Mouse (Mus musculus): Measurements from ENCODE around the gene Atp10a. TPM values are rescaled to one million over a fixed set of nuclear protein-coding genes. Genes with fewer than 3 reads are reported as not detected.

Atp10a gene
- polyA plus RNA-seq, 1 experiment from 2014 or later = 3.2 TPM

DNA sequence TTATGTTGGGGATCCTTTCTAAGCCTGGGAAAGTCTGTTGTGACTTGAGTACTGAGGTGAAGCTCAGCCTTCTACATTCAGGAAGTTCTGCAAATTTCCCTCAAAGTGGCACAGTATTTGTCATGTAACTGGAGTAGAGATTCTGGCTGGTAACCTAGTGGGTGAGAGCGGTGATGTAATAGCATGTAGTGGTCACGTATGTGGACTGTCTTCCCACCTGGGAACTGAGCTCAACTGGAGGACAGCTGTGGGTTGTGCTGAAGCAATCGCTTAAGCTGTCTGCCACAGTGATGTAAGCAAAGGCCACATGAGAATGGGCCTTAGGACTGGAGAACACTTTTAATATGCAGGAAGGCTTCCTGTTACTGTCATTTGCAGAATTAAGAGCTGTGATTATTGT, 60.7 kb downstream of the Atp10a start:
- ATAC-seq (replicated peaks; ENCODE audit: low FRiP score, low TSS enrichment, low read depth) (no peak), DNase-seq (ENCODE audit: low spot score) (no peak)
- H3K36me3 ChIP-seq (ENCODE audit: control insufficient read depth, insufficient read depth, low read length) = no peaks in the 10 kb centered on the region
- H3K4me3 ChIP-seq (ENCODE audit: low read depth, low read length) = no peak overlapping the region
- no peak overlapping the region for H3K4me2 ChIP-seq (ENCODE audit: low read length)
- H3K4me1 ChIP-seq (replicated peaks; ENCODE audit: control insufficient read depth, insufficient read depth, low read length) = peaks cover 7% of the 10 kb centered on the region; the same call in 1 of the 2 replicates
- 0 out of 2 replicates have a peak overlapping the region, but pooled peaks have one; percentile 6 for H3K27ac ChIP-seq (ENCODE audit: low read depth)
- H3K9ac ChIP-seq (ENCODE audit: low read length) = no peak overlapping the region
- no peaks in the 10 kb centered on the region for H3K9me3 ChIP-seq (ENCODE audit: control insufficient read depth, low read length)
- WGBS = 84% methylated on average over 3 of the region's 3 CpGs
- H3K27me3 ChIP-seq (replicated peaks; ENCODE audit: control insufficient read depth, insufficient read depth, low read length) = no peaks in the 10 kb centered on the region

DNA sequence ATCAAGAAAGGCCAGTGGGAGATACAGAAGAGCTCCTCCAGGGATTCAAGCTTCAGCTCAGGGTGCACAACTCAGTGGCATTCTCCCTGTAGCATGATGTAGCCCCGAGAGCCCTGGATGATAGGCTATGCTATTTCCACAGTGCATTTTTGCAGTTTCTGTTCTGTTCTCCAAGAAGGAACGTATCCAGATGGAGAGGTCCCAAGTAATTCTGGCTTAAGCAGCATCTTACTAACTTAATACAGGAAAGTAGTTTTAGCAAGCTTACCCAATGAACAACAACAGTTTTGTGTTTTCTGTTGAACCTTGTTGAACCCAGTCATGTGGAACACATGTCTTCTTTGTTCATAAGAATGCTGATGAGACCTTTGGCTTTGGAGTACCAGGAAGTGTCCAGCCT, 62.6 kb downstream of the Atp10a start:
- ATAC-seq (replicated peaks; ENCODE audit: low FRiP score, low TSS enrichment, low read depth) (no peak), DNase-seq (ENCODE audit: low spot score) (no peak)
- Histone ChIP-seq H3K27me3 (replicated peaks; ENCODE audit: control insufficient read depth, insufficient read depth, low read length) (no peaks in the 10 kb centered on the region), H3K9ac (ENCODE audit: low read length) (no peak overlapping the region), H3K36me3 (ENCODE audit: control insufficient read depth, insufficient read depth, low read length) (no peaks in the 10 kb centered on the region), H3K4me2 (ENCODE audit: low read length) (no peak overlapping the region), H3K27ac (ENCODE audit: low read depth) (no peak overlapping the region), H3K9me3 (ENCODE audit: control insufficient read depth, low read length) (no peaks in the 10 kb centered on the region), H3K4me1 (replicated peaks; ENCODE audit: control insufficient read depth, insufficient read depth, low read length) (peaks cover 7% of the 10 kb centered on the region; the same call in 1 of the 2 replicates), H3K4me3 (ENCODE audit: low read depth, low read length) (no peak overlapping the region)
- WGBS = 80% methylated on average over 2 of the region's 2 CpGs

DNA sequence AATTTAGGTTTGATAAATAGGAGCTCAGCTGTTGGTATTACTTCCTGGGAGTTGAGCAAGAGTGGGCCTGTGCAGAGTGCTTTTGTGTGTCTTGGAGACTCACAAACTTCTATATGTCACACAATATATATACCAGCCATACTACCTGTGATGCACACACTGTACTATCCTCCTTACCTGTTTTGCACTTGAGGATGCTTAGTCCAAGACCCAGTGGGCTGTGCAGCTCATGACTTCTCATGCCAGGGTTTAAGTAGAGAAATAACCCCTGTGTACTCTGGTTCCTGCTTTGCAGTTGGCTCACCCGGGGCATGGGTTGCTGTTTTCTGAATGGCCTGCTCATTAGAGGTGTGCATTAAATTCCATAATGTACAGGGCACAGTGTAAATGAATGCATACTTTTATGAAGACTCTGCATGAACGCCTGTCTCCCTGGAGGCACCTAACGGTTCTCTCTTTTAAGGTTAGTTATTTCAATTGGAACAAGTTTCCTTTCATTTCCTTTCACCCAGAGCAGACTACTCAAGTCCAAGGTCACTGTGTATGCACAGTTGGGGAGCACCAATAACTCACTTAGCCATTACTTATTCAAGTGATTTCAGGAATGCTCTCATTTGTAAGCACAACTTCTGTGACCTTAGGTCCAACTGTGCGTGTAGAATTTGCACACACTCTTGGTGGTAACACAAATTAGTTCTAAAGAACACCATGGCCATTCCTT, 63.4 kb downstream of the Atp10a start:
- Histone ChIP-seq H3K27ac (ENCODE audit: low read depth) (no peak overlapping the region), H3K4me1 (replicated peaks; ENCODE audit: control insufficient read depth, insufficient read depth, low read length) (peaks cover 7% of the 10 kb centered on the region; the same call in 1 of the 2 replicates), H3K4me3 (ENCODE audit: low read depth, low read length) (no peak overlapping the region), H3K4me2 (ENCODE audit: low read length) (no peak overlapping the region), H3K36me3 (ENCODE audit: control insufficient read depth, insufficient read depth, low read length) (no peaks in the 10 kb centered on the region), H3K9ac (ENCODE audit: low read length) (no peak overlapping the region), H3K27me3 (replicated peaks; ENCODE audit: control insufficient read depth, insufficient read depth, low read length) (no peaks in the 10 kb centered on the region), H3K9me3 (ENCODE audit: control insufficient read depth, low read length) (no peaks in the 10 kb centered on the region)
- DNase-seq (ENCODE audit: low spot score) (no peak), ATAC-seq (replicated peaks; ENCODE audit: low FRiP score, low TSS enrichment, low read depth) (no peak)
- WGBS = 68% methylated on average over 4 of the region's 4 CpGs

DNA sequence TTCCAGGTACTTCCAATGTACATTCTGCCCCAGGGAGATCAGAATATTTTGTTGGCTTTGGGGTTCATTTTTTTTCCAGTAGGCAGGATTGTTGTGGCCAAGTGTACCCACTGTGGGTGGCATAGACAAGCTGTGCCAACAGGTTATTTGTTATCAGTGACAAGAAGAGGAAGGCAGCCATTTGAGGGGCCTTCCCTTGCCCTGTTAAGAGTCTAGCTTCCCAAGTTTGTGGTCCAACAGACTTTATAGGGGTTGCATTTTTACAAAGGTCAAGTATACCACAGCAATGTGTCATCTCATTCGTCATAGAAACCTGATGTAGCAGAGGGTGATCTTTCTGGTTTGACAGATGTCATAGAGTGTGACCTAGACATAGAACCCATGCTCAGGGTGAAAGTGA, 66.3 kb downstream of the Atp10a start:
- Histone ChIP-seq H3K9me3 (ENCODE audit: control insufficient read depth, low read length) (no peaks in the 10 kb centered on the region), H3K4me2 (ENCODE audit: low read length) (no peak overlapping the region), H3K4me3 (ENCODE audit: low read depth, low read length) (no peak overlapping the region), H3K9ac (ENCODE audit: low read length) (no peak overlapping the region), H3K36me3 (ENCODE audit: control insufficient read depth, insufficient read depth, low read length) (no peaks in the 10 kb centered on the region), H3K27me3 (replicated peaks; ENCODE audit: control insufficient read depth, insufficient read depth, low read length) (no peaks in the 10 kb centered on the region), H3K27ac (ENCODE audit: low read depth) (no peak overlapping the region), H3K4me1 (replicated peaks; ENCODE audit: control insufficient read depth, insufficient read depth, low read length) (no peaks in the 10 kb centered on the region)
- 93% methylated on average over 1 of the region's 1 CpGs for WGBS
- ATAC-seq (replicated peaks; ENCODE audit: low FRiP score, low TSS enrichment, low read depth) = no peak
- no peak for DNase-seq (ENCODE audit: low spot score)

DNA sequence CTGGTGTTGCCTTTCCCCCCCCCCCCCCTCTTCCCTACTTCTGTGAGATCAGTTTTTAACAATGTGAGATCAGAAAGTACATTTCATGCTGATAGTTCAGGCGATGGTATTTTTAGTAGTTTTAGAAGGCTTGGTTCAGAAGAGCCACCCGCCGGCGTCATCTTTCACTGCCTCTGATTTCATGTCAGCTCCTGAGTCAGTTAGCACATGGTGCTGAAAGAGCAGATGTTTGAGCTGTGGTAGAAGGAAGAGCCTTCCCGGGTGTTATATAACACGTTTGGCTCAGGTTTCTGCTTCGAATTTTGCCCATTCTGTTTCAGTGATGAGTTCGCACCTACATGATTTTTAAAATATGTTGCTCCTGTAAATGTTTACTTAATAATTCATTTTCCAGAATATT, 74.2 kb downstream of the Atp10a start:
- DNase-seq (ENCODE audit: low spot score) (no peak), ATAC-seq (replicated peaks; ENCODE audit: low FRiP score, low TSS enrichment, low read depth) (no peak)
- 36% methylated on average over 8 of the region's 8 CpGs for WGBS
- Histone ChIP-seq H3K27me3 (replicated peaks; ENCODE audit: control insufficient read depth, insufficient read depth, low read length) (no peaks in the 10 kb centered on the region), H3K9me3 (ENCODE audit: control insufficient read depth, low read length) (no peaks in the 10 kb centered on the region), H3K27ac (ENCODE audit: low read depth) (no peak overlapping the region), H3K4me3 (ENCODE audit: low read depth, low read length) (no peak overlapping the region), H3K9ac (ENCODE audit: low read length) (no peak overlapping the region), H3K4me2 (ENCODE audit: low read length) (no peak overlapping the region), H3K36me3 (ENCODE audit: control insufficient read depth, insufficient read depth, low read length) (no peaks in the 10 kb centered on the region), H3K4me1 (replicated peaks; ENCODE audit: control insufficient read depth, insufficient read depth, low read length) (peaks cover 7% of the 10 kb centered on the region)

DNA sequence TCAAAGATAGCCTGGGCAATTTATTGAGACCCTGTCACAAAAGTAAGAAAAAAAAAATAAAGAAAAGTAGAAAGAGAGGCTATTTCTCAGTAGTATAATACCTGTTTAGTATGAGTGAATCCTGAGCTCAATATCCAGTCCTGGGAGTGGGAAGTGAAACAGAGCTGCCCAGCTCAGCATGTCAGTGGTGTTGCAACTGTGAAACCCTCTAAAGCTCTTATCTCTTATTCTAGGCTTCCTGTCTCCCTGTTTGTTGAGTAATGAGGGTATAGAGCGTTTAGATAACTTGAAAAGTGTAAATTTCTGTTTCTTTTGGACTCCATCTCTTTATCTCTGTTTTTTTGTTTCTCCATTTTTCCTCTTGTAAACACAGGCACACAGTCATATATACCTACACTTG, 74.9 kb downstream of the Atp10a start:
- no peak for DNase-seq (ENCODE audit: low spot score)
- Histone ChIP-seq H3K27me3 (replicated peaks; ENCODE audit: control insufficient read depth, insufficient read depth, low read length) (no peaks in the 10 kb centered on the region), H3K4me1 (replicated peaks; ENCODE audit: control insufficient read depth, insufficient read depth, low read length) (peaks cover 7% of the 10 kb centered on the region), H3K36me3 (ENCODE audit: control insufficient read depth, insufficient read depth, low read length) (no peaks in the 10 kb centered on the region), H3K9me3 (ENCODE audit: control insufficient read depth, low read length) (no peaks in the 10 kb centered on the region), H3K9ac (ENCODE audit: low read length) (no peak overlapping the region), H3K4me3 (ENCODE audit: low read depth, low read length) (no peak overlapping the region), H3K27ac (ENCODE audit: low read depth) (no peak overlapping the region), H3K4me2 (ENCODE audit: low read length) (no peak overlapping the region)
- ATAC-seq (replicated peaks; ENCODE audit: low FRiP score, low TSS enrichment, low read depth) = no peak
- WGBS = 42% methylated on average over 1 of the region's 1 CpGs

DNA sequence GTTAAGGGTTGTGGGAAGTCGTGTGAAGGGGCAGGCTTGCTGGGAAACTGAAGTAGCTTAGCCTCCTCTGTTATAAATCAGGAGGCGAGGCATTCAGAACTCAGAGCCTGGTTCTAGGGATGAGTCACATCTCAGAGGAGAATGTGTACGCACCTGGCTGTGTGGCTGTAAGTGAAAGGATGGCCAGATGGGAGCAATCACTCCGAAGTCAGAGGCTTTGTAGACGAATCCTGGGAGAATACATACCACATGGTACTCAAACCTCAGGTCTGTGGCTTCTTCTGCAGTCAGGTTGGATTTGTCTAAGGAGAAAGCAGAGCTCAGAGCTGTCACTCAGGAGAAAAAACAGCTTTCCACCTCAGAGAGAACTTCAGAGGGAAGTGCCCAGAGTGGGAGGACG, 76.4 kb downstream of the Atp10a start:
- no peak for ATAC-seq (replicated peaks; ENCODE audit: low FRiP score, low TSS enrichment, low read depth)
- DNase-seq (ENCODE audit: low spot score) = no peak
- Histone ChIP-seq H3K27me3 (replicated peaks; ENCODE audit: control insufficient read depth, insufficient read depth, low read length) (no peaks in the 10 kb centered on the region), H3K4me3 (ENCODE audit: low read depth, low read length) (no peak overlapping the region), H3K27ac (ENCODE audit: low read depth) (no peak overlapping the region), H3K36me3 (ENCODE audit: control insufficient read depth, insufficient read depth, low read length) (no peaks in the 10 kb centered on the region), H3K9ac (ENCODE audit: low read length) (no peak overlapping the region), H3K4me2 (ENCODE audit: low read length) (no peak overlapping the region), H3K9me3 (ENCODE audit: control insufficient read depth, low read length) (no peaks in the 10 kb centered on the region), H3K4me1 (replicated peaks; ENCODE audit: control insufficient read depth, insufficient read depth, low read length) (peaks cover 7% of the 10 kb centered on the region)
- 37% methylated on average over 6 of the region's 6 CpGs for WGBS

DNA sequence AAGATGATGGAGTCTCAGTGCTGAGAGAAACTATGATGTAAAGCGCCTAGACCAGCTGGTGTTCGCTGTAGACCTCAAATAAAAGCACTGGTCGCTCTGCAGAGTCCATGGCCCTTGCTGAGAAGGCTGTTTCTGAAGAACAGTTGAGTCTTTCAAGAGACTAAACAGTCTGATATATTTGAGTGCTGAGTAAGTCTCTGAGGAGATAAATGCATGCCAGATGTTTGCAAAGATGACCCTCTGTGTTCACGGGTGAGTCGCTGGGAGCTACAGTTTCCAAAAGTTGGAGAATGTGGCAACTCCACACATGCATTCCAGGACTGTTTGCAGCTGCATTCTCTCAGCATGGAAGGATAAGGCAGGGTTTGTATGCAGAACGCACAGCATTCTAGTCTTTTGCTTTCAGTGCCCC, 77.5 kb downstream of the Atp10a start:
- no peaks in the 10 kb centered on the region for H3K9me3 ChIP-seq (ENCODE audit: control insufficient read depth, low read length)
- no peak for ATAC-seq (replicated peaks; ENCODE audit: low FRiP score, low TSS enrichment, low read depth)
- DNase-seq (ENCODE audit: low spot score) = no peak
- 29% methylated on average over 6 of the region's 6 CpGs for WGBS
- H3K27me3 ChIP-seq (replicated peaks; ENCODE audit: control insufficient read depth, insufficient read depth, low read length) = no peaks in the 10 kb centered on the region
- no peak overlapping the region for H3K27ac ChIP-seq (ENCODE audit: low read depth)
- H3K4me3 ChIP-seq (ENCODE audit: low read depth, low read length) = no peak overlapping the region
- H3K4me2 ChIP-seq (ENCODE audit: low read length) = no peak overlapping the region
- no peaks in the 10 kb centered on the region for H3K36me3 ChIP-seq (ENCODE audit: control insufficient read depth, insufficient read depth, low read length)
- H3K9ac ChIP-seq (ENCODE audit: low read length) = no peak overlapping the region
- peaks cover 7% of the 10 kb centered on the region for H3K4me1 ChIP-seq (replicated peaks; ENCODE audit: control insufficient read depth, insufficient read depth, low read length)

DNA sequence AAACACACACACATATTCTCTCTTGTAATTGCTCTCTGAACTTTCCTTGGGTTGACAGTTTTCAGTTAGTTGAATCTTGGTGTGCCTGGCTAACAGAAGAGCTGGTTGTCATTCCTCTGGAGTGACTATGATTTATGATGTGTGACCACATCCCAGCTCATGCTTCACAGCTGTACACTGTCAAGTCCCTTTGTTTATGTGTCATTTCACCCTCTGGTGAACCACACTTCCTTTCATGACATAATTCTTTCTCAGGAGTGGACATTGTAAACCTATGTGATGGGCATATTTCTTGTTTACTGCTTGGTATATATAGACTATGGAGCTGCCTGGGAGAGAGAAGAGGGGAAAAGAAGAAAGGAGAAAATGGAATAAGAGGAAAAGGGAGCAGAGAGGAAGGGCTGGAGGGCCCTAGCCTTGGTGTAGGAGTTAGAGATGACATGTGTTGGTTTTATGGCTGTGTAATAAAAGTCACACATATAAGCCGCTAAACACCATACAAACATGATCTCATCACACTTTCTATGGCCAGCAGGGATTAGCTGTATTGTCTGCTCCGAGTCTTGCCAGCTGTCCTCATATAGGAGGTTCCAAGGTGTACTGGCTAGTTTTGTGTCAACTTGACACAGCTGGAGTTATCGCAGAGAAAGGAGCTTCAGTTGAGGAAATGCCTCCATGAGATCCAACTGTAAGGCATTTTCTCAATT, 81.0 kb downstream of the Atp10a start:
- DNase-seq (ENCODE audit: low spot score) (no peak), ATAC-seq (replicated peaks; ENCODE audit: low FRiP score, low TSS enrichment, low read depth) (no peak)
- H3K36me3 ChIP-seq (ENCODE audit: control insufficient read depth, insufficient read depth, low read length) = no peaks in the 10 kb centered on the region
- WGBS = 62% methylated on average over 3 of the region's 3 CpGs
- H3K4me2 ChIP-seq (ENCODE audit: low read length) = no peak overlapping the region
- no peak overlapping the region for H3K4me3 ChIP-seq (ENCODE audit: low read depth, low read length)
- peaks cover 3% of the 10 kb centered on the region for H3K4me1 ChIP-seq (replicated peaks; ENCODE audit: control insufficient read depth, insufficient read depth, low read length)
- H3K9ac ChIP-seq (ENCODE audit: low read length) = no peak overlapping the region
- H3K27me3 ChIP-seq (replicated peaks; ENCODE audit: control insufficient read depth, insufficient read depth, low read length) = no peaks in the 10 kb centered on the region
- H3K9me3 ChIP-seq (ENCODE audit: control insufficient read depth, low read length) = no peaks in the 10 kb centered on the region
- H3K27ac ChIP-seq (ENCODE audit: low read depth) = no peak overlapping the region
